Mouse (Mus musculus): ENCODE measurements around the gene Apln.

The Apln gene

DNA sequence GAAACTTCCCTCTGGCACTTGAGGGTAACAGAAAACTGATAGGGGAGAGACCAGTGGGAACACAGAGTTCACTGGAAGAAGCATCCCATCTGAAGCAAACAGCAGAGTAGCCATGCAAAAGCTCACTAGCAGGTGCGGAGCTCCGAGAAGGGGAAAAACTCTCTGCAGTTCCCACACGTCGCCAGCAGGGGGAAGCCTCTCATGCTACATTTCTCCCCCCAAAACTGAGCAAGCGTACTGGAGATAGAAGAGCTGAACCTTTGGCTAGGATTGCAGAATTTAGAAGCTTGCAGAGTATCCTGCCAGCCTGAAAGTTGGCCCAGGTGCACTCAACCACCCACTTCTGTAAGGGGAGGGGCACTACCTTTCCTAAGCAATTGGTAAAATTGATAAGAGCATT lies 14.7 kb downstream of the Apln start:
- in situ Hi-C loops (cut with MboI; ENCODE audit: unreplicated experiment in 2 of 2): loop anchor here in 1 of 2 experiments (10.0 kb wide), 2 partner anchors 95 to 365 kb away; no protein-coding TSS in a partner anchor

DNA sequence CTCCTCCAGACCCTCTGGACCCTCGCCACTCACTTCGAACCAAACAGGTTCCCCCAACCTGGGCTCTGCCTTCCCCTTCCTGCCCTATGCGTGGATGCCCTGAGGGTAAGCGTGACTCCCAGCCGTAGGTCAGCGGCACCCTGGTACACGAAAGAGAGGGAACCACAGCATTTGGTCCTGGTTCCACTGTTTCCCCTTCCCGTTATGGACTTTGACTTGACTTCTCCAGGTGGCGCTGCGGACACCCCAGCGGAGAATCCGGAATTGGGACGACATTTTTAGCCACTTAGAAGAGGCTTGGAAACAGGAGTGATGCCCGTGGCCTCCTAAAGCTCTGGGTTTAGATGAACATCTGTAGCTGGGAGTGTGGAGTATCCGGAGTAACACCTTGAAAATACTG lies 15.3 kb downstream of the Apln start:
- in situ Hi-C loops (cut with MboI; ENCODE audit: unreplicated experiment in 2 of 2): loop anchor here in 1 of 2 experiments (10.0 kb wide), 1 partner anchor 365 kb away; no protein-coding TSS in a partner anchor

DNA sequence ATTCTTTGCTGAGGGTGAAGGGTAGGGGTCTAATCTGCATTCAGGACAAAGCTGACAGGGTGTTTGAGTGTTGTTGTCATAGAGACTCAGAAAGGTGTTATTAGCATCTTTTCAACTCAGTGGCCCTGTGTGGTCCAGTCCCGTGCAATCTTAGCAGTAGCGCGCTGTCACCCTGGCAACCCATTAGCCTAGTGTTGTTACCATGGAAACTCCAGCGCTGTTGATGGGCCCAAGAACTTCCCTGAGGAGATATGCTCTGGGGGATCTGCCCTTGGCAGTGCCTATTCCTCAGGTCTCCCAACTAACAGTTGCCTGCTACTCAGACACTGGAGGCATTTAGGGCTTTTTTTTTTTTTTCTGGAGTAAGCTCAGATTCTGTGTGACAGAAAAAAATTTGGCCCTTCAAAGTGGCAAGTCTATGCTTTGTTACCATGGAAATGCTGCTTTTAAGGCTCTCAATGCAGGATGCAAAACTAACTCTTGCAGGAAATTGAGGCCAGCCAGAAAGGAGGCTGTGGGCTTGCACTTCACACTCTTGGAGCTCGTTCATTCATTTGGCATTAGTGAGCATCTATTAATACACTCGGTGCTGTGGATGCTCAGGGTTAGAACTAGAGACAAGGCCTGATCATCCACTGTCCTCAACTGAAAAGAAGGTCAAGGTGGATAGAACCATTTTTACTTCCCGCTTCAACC lies 17.6 kb downstream of the Apln start:
- in situ Hi-C loops (cut with MboI; ENCODE audit: unreplicated experiment in 2 of 2): loop anchor here in 1 of 2 experiments (10.0 kb wide), 1 partner anchor 368 kb away; no protein-coding TSS in a partner anchor

DNA sequence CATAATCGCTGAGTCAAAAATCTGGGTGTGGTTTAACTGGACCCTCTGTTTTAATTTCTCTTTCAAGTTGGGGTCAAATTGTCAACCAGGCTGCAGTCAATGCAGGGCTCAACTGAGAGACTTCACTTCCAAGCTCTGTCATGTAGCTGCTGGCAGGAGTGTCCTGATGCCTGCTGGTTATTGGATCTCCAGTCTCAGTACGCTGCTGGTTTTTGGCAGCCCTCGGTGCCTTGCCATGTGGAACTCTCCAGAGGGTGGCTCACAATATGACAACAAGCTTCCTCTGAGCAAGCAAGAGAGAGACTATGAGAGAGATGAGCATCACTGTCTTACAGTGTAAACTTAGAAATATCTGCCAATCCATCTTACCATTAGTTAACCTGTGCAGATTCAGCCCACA lies 23.0 kb downstream of the Apln start:
- in situ Hi-C loops (cut with MboI; ENCODE audit: unreplicated experiment in 2 of 2): loop anchor here in 1 of 2 experiments (10.0 kb wide), 1 partner anchor 373 kb away; no protein-coding TSS in a partner anchor

DNA sequence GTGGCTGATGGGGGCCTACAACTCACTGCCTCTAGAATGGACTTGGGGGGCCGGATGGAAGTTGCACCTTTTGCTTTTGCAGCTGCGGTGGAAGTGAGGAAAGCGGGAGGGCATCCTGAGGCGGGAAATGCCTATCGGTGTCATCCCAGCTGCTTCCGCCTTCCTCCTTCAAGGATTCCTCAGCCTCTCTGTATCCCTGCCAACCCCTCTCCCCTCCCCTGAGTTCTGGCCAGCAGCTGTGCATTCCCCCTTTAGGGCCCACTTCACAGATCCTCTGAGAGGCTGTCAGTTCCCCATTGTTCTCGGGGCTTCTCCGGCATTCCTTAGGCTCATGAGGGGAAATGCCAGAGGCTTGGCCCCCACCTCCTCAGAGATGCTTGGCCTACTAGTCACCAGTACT lies 28.6 kb downstream of the Apln start:
- in situ Hi-C loops (cut with MboI; ENCODE audit: unreplicated experiment in 2 of 2): no loop called here

DNA sequence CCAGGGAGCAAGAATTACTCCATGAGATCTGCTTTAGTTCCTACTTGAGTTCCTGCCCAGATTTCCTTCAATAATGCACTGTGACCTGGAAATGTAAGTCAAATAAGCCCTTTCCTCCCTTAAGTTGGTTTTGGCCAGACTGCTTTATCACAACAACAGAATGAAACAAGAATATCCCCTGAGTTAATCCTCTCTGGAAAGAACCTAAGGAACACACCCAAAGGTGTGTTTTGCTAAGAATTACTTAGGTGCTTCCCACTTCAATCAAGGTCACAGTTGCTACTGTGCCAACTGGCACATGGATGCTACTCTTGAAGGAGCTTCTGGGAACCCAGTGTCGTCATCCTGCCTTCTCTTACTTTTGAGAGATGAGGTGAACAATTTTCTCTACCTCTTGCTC lies 29.9 kb downstream of the Apln start:
- in situ Hi-C loops (cut with MboI; ENCODE audit: unreplicated experiment in 2 of 2): no loop called here

DNA sequence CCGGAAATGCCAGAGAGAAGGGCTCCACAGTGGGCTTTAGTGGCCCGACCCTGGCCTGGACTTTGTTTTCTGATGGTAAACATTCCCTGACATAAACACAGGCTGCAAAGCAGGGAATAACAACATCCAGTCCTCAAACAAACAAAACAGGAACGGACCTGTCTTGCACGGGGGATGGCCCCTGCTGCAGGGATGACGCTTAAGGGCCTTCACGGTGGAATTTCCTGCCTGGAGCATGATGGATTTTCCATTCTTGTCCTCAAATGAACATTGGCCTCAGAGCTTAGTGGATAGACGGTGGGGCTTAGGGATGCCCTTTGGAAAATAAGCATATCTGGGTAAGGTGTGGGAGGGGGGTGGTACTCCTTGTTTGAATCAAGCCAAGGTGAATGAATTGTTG lies 33.5 kb downstream of the Apln start:
- in situ Hi-C loops (cut with MboI; ENCODE audit: unreplicated experiment in 2 of 2): no loop called here

DNA sequence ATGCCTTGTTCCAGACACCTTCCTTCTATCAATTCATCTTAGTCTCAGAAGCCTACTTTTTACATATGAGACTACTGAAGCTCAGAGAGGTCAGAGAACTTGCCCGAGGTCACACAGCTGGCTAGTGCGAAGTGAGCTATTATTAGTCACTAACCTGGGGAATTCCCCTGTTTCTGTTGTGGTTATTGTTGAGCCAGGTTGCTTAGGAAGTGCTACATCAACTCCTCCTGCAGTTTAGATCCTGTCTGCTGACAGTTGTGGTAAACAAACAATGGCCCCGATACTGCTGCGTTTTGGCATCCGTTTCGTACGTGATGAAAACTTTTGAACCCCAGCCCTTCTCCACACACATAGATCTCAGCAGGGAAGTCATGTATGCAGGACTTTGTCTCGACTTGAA lies 36.2 kb downstream of the Apln start:
- in situ Hi-C loops (cut with MboI; ENCODE audit: unreplicated experiment in 2 of 2): loop anchor here (5.0 to 10.0 kb wide), 3 partner anchors 404 to 536 kb away; no protein-coding TSS in a partner anchor

DNA sequence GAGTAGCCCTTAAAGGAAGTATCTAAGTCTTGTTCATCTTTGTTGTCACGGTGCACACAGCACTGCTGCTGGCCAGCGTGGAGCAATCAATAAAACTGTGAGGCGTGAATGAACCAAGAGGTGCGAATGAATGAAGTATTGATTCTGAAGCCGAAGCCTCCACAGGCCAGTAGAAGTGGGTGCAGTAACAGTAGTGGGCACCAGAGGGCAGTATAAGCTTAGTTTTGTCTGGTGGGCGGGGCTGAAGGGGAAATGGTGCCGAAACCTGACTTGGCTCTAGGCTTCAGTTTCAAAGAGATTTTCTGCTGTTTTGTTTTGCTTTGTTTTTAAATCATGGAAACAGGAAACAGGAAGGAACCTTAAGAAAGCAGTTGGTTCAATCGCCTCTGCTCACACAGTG lies 42.0 kb downstream of the Apln start:
- in situ Hi-C loops (cut with MboI; ENCODE audit: unreplicated experiment in 2 of 2): loop anchor here (5.0 to 10.0 kb wide), 3 partner anchors 412 to 545 kb away; no protein-coding TSS in a partner anchor

DNA sequence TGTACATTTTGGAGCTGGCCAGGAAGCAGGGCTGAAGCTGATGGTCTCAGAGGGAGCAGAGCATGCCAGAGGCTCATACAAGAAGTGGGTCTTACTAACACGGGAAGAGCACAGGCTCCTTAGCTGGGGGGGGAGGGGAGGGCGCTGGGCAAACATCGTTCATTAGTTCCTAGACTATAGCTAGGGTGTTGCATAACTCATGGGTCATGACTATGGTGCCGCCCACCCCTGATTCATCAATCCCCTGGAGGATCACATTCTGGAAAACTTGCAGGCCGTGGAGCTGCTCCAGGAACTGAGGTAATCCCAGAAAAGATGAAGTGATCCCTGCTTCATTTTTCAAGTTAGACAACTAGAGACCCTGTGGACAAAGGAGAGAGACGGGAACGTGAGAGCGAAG lies 46.6 kb downstream of the Apln start:
- in situ Hi-C loops (cut with MboI; ENCODE audit: unreplicated experiment in 2 of 2): no loop called here

DNA sequence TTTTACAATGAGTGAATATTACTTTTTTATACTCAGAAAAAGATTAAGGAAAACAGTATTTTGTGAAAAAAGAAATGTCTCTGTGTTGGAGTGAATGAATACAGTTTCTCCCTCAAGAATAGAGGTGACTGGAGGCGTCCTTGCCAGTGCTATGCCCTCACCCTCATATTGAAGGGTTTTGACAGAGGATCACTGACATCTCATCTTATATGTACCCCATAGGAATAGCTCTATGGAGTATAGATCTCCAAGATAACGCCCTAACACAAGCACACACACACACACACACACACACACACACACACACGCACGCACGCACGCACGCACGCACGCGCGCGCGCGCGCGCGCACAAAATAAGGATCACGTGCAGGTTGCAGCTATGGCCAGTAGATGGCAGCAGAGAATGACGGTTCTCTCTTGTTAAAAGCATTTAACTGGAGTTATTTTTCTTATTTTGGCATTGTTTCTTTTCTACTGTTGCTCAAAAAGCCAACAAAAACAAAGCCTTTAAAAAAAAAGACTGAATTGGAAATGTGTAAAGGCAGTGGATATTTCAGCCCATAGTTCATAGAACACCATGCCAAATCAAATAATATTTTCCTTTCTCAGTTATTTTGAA lies 49.5 kb downstream of the Apln start:
- in situ Hi-C loops (cut with MboI; ENCODE audit: unreplicated experiment in 2 of 2): no loop called here

DNA sequence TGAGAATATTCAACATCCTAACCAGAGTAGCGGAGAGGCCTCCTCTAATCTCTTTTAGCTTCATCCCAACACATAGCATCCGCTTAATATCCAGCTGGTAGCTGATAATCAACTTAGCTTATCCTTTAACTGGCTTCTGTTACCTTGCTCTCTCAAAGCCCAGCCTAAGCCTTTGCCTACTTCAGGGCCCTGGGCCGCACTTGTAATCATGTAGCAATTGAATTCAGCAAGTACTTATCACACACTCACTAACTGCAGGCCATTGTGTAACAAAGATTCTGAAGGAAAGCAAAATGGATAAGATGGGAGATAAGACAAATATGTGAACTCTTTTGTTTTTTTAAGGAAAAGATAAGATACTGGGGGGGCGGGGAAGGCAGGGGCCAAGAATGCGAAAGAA lies 57.6 kb downstream of the Apln start:
- in situ Hi-C loops (cut with MboI; ENCODE audit: unreplicated experiment in 2 of 2): no loop called here

DNA sequence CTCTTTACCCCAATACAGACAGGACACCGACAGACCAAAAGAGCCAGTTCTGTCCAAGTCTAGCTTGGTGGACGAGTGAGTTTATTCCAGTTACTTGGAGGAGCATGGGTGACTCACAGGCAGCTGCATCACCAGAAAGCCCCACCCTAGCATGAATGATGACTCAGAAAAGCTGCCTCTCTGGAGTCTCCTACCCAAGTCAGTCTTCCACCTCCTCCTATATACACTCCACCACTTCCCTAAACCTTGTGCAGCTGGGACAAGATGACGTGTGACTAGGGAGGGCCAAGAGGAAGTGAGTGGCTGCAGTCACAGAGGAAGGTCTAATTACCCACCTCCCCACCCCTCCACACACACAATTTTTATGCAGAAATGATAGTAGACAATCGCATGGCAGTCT lies 58.1 kb downstream of the Apln start:
- in situ Hi-C loops (cut with MboI; ENCODE audit: unreplicated experiment in 2 of 2): no loop called here
